8 mouse cellular contexts compared by ENCODE assay signal in the genomic region with DNA sequence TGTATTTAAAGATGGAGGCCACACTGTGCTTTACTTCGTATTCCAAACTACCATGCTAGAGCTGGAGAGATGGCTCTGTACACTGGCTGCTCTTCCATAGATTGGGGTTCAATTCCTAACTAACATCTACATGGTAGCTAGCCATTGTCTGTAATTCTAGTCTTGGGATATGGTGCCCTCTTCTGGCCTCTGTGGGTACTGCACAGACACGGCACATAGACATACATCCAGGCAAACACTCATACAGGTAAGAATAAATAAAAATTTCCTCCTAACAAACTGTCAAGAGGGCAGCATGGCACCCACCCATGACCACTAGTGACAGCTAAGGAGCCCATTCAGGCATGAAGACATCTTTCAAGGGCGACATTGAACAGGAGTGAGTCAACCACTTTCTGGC. TPM values are rescaled to one million over a fixed set of nuclear protein-coding genes. Genes with fewer than 3 reads are reported as not detected.
DNase-seq lines count a peak whose midpoint lies in the region; ATAC-seq and TF ChIP-seq lines count a peak whose summit lies in the region.

No protein-coding gene starts in this region.

- dilution Hi-C loops in CH12.LX (cut with MboI; ENCODE audit: extremely low pct_ligation_motif_present, extremely low pct_unique_long_range_greater_than_20kb, low sequenced_read_pairs) = no loop called here

- intact Hi-C loops in heart, postnatal 36 days (cut with DNase I) = loop anchor here (1.0 to 10.0 kb wide), 3 partner anchors 68 to 206 kb away; no protein-coding TSS in a partner anchor

- DNase-seq in CH12.LX (ENCODE audit: extremely low read depth) = peak; percentile 62
- peak; percentile 77 to 78 for DNase-seq in adrenal gland, postnatal 36 days
- DNase-seq in embryonic facial prominence, embryonic 11.5 days (ENCODE audit: low spot score) = peak; percentile 79
- DNase-seq in heart, postnatal 36 days = peak; percentile 80 to 89
- DNase-seq in kidney, postnatal 4 days = peak; percentile 88
- DNase-seq in liver, postnatal 0 days = peak; percentile 84
- peak; percentile 42 to 74 for DNase-seq in thymus, postnatal 10 days (ENCODE audit: low spot score in 2 of 2)

- no peak overlapping the region for H3K27ac ChIP-seq in CH12.LX (ENCODE audit: insufficient read depth, low read depth)
- H3K27ac ChIP-seq in embryonic facial prominence, embryonic 11.5 days (replicated peaks; ENCODE audit: low read depth, low read length) = no peak overlapping the region
- H3K27ac ChIP-seq in liver, postnatal 0 days (ENCODE audit: low read depth) = no peak overlapping the region
- H3K27ac ChIP-seq in neural tube, embryonic 14.5 days (ENCODE audit: low read depth, low read length) = no peak overlapping the region

- peak; percentile 82 for TF ChIP-seq RAD21 in CH12.LX (IDR thresholded peaks at IDR 0.05; ENCODE audit: low read depth, low read length)

- peak; percentile 14 for ATAC-seq in embryonic facial prominence, embryonic 11.5 days (replicated peaks; ENCODE audit: insufficient number of reproducible peaks, low FRiP score, low TSS enrichment, low read depth)
- peak; percentile 48; the same call in 1 of the 2 replicates for ATAC-seq in liver, postnatal 0 days
- peak; percentile 47; the same call in 1 of the 2 replicates for ATAC-seq in neural tube, embryonic 14.5 days (ENCODE audit: low read depth)

- no peak overlapping the region for H3K4me3 ChIP-seq in CH12.LX (replicated peaks in 1 of 3; ENCODE audit: low read depth in 2 of 3, low read length in 2 of 3, poor library complexity in 1 of 3)
- no peak overlapping the region for H3K4me3 ChIP-seq in embryonic facial prominence, embryonic 11.5 days (ENCODE audit: low read depth, low read length)
- H3K4me3 ChIP-seq in liver, postnatal 0 days (ENCODE audit: low read depth, low read length) = no peak overlapping the region
- no peak overlapping the region for H3K4me3 ChIP-seq in neural tube, embryonic 14.5 days (ENCODE audit: low read depth, low read length)

- TF ChIP-seq EP300 in CH12.LX (IDR thresholded peaks at IDR 0.05; ENCODE audit: low read length) = no peak
- TF ChIP-seq EP300 in liver, postnatal 0 days (IDR thresholded peaks at IDR 0.05; ENCODE audit: low read depth) = no peak

- H3K4me1 ChIP-seq in CH12.LX (ENCODE audit: control insufficient read depth in 1 of 2, insufficient read depth in 2 of 2) = peaks cover 5% of the 10 kb centered on the region in 2 experiments
- H3K4me1 ChIP-seq in embryonic facial prominence, embryonic 11.5 days (ENCODE audit: control insufficient read depth, insufficient read depth, low read length) = no peaks in the 10 kb centered on the region
- H3K4me1 ChIP-seq in liver, postnatal 0 days (ENCODE audit: insufficient read depth) = no peaks in the 10 kb centered on the region
- no peaks in the 10 kb centered on the region for H3K4me1 ChIP-seq in neural tube, embryonic 14.5 days (ENCODE audit: control insufficient read depth, insufficient read depth, low read length)

- WGBS in embryonic facial prominence, embryonic 11.5 days = 19% methylated on average over 3 of the region's 3 CpGs
- 14% methylated on average over 3 of the region's 3 CpGs for WGBS in liver, postnatal 0 days (ENCODE audit: insufficient replicate concordance)
- WGBS in neural tube, embryonic 14.5 days = 26% methylated on average over 3 of the region's 3 CpGs

- peaks cover 2% of the 10 kb centered on the region; the same call in 1 of the 2 replicates for H3K79me2 ChIP-seq in CH12.LX (replicated peaks; ENCODE audit: control insufficient read depth, extremely low read depth, insufficient read depth, poor library complexity, severe bottlenecking)

- H3K27me3 ChIP-seq in CH12.LX (replicated peaks) = no peaks in the 10 kb centered on the region
- no peaks in the 10 kb centered on the region for H3K27me3 ChIP-seq in embryonic facial prominence, embryonic 11.5 days (ENCODE audit: control insufficient read depth, insufficient read depth, low read length)
- H3K27me3 ChIP-seq in liver, postnatal 0 days (ENCODE audit: insufficient read depth, low read length) = no peaks in the 10 kb centered on the region
- H3K27me3 ChIP-seq in neural tube, embryonic 14.5 days (ENCODE audit: control insufficient read depth, insufficient read depth, low read length) = no peaks in the 10 kb centered on the region

- peaks cover 62 to 92% of the 10 kb centered on the region in 2 experiments for H3K36me3 ChIP-seq in CH12.LX (replicated peaks in 1 of 2; ENCODE audit: control insufficient read depth in 1 of 2, insufficient read depth in 1 of 2, low read length in 1 of 2)
- H3K36me3 ChIP-seq in embryonic facial prominence, embryonic 11.5 days (replicated peaks; ENCODE audit: control insufficient read depth, insufficient read depth, low read depth, low read length) = no peaks in the 10 kb centered on the region; the same call in 1 of the 2 replicates
- peaks cover 23% of the 10 kb centered on the region for H3K36me3 ChIP-seq in liver, postnatal 0 days (replicated peaks; ENCODE audit: insufficient read depth, low read length)
- peaks cover 43% of the 10 kb centered on the region for H3K36me3 ChIP-seq in neural tube, embryonic 14.5 days (ENCODE audit: control insufficient read depth, insufficient read depth, low read length)

- H3K9me3 ChIP-seq in CH12.LX (replicated peaks; ENCODE audit: low read length) = no peaks in the 10 kb centered on the region
- H3K9me3 ChIP-seq in embryonic facial prominence, embryonic 11.5 days (replicated peaks; ENCODE audit: control insufficient read depth, low read length) = no peaks in the 10 kb centered on the region
- H3K9me3 ChIP-seq in liver, postnatal 0 days (ENCODE audit: low read length) = no peaks in the 10 kb centered on the region
- no peaks in the 10 kb centered on the region for H3K9me3 ChIP-seq in neural tube, embryonic 14.5 days (ENCODE audit: control insufficient read depth, low read length)

- TF ChIP-seq POLR2A in CH12.LX (IDR thresholded peaks at IDR 0.05; ENCODE audit: low read depth, low read length) = no peak

- no peak overlapping the region for H3K4me2 ChIP-seq in CH12.LX (ENCODE audit: insufficient read depth, low read depth, poor library complexity, severe bottlenecking)
- H3K4me2 ChIP-seq in embryonic facial prominence, embryonic 11.5 days (ENCODE audit: low read depth, low read length) = no peak overlapping the region
- no peak overlapping the region for H3K4me2 ChIP-seq in liver, postnatal 0 days (ENCODE audit: low read depth, low read length)
- no peak overlapping the region for H3K4me2 ChIP-seq in neural tube, embryonic 14.5 days (ENCODE audit: low read depth, low read length)

- H3K9ac ChIP-seq in CH12.LX (ENCODE audit: insufficient read depth, low read depth) = no peak overlapping the region
- no peak overlapping the region for H3K9ac ChIP-seq in embryonic facial prominence, embryonic 11.5 days (replicated peaks; ENCODE audit: low read length)
- no peak overlapping the region for H3K9ac ChIP-seq in liver, postnatal 0 days (replicated peaks)
- no peak overlapping the region for H3K9ac ChIP-seq in neural tube, embryonic 14.5 days (replicated peaks; ENCODE audit: low read depth, low read length)

- TF ChIP-seq CTCF in CH12.LX (conservative IDR thresholded peaks at IDR 0.05 in 1 of 2, IDR thresholded peaks at IDR 0.05 in 1 of 2; ENCODE audit: low read depth in 2 of 2, low read length in 2 of 2) = peak; percentile 89 to 95
- peak; percentile 96 for TF ChIP-seq CTCF in liver, postnatal 0 days (IDR thresholded peaks at IDR 0.05; ENCODE audit: low read depth)

- in situ Hi-C loops in CH12.LX (cut with MboI; ENCODE audit: low pct_ligation_motif_present, low pct_unique_long_range_greater_than_20kb, low sequenced_read_pairs) = loop anchor here (5.0 kb wide), 1 partner anchor 49 kb away; a partner anchor contains a TSS

RNA-seq across cellular contexts. Expression of a gene that starts 12.0 kb away (rescaled TPM):
- 0.13 TPM in 2 replicates for total RNA-seq in CH12.LX (2012; rRNA removed)
- not detected in 2 replicates for total RNA-seq in CH12.LX (2014; rRNA removed)
- polyA plus RNA-seq in CH12.LX (2012; ENCODE audit: insufficient read length, low read depth) = 1.1 and 1.3 TPM in 2 replicates
- 1 to 10 TPM; 1.1 to 2.4 TPM for total RNA-seq in adrenal gland, postnatal 36 days (2021)
- 1.6 and 2.0 TPM in 2 replicates for polyA plus RNA-seq in embryonic facial prominence, embryonic 11.5 days (2014; fragmentation: Nextera tagmentation; extraction: Ambion mirVana)
- total RNA-seq in heart, postnatal 36 days (2021) = 1 to 10 TPM; 1.4 TPM
- polyA plus RNA-seq in liver, postnatal 0 days (2015; fragmentation: Nextera tagmentation; extraction: Ambion mirVana) = 0.42 and 0.45 TPM in 2 replicates
- polyA plus RNA-seq in neural tube, embryonic 14.5 days (2014; fragmentation: Nextera tagmentation; extraction: Ambion mirVana) = 10.8 and 13.5 TPM in 2 replicates

RNA-seq across cellular contexts. Expression of a gene that starts 13.6 kb away (rescaled TPM):
- total RNA-seq in CH12.LX (2012; rRNA removed) = 16.8 and 17.9 TPM in 2 replicates
- total RNA-seq in CH12.LX (2014; rRNA removed) = 5.3 and 8.0 TPM in 2 replicates
- 45.1 and 45.3 TPM in 2 replicates for polyA plus RNA-seq in CH12.LX (2012; ENCODE audit: insufficient read length, low read depth)
- 10 to 100 TPM; 23.8 to 28.6 TPM for total RNA-seq in adrenal gland, postnatal 36 days (2021)
- 26.9 and 28.1 TPM in 2 replicates for polyA plus RNA-seq in embryonic facial prominence, embryonic 11.5 days (2014; fragmentation: Nextera tagmentation; extraction: Ambion mirVana)
- total RNA-seq in heart, postnatal 36 days (2021) = 10 to 100 TPM; 16.7 to 17.9 TPM
- polyA plus RNA-seq in liver, postnatal 0 days (2015; fragmentation: Nextera tagmentation; extraction: Ambion mirVana) = 5.6 and 7.7 TPM in 2 replicates
- 42.9 and 45.9 TPM in 2 replicates for polyA plus RNA-seq in neural tube, embryonic 14.5 days (2014; fragmentation: Nextera tagmentation; extraction: Ambion mirVana)

RNA-seq across cellular contexts. Expression of a gene that starts 27.4 kb away (rescaled TPM):
- total RNA-seq in CH12.LX (2012; rRNA removed) (265 and 319 TPM in 2 replicates), CH12.LX (2014; rRNA removed) (190 and 198 TPM in 2 replicates)
- polyA plus RNA-seq in CH12.LX (2012; ENCODE audit: insufficient read length, low read depth) = 304 and 366 TPM in 2 replicates
- total RNA-seq in adrenal gland, postnatal 36 days (2021) = 100 to 1,000 TPM; 222 to 269 TPM
- 612 and 615 TPM in 2 replicates for polyA plus RNA-seq in embryonic facial prominence, embryonic 11.5 days (2014; fragmentation: Nextera tagmentation; extraction: Ambion mirVana)
- 100 to 1,000 TPM; 320 to 392 TPM for total RNA-seq in heart, postnatal 36 days (2021)
- 79.9 and 80.2 TPM in 2 replicates for polyA plus RNA-seq in liver, postnatal 0 days (2015; fragmentation: Nextera tagmentation; extraction: Ambion mirVana)
- 277 and 319 TPM in 2 replicates for polyA plus RNA-seq in neural tube, embryonic 14.5 days (2014; fragmentation: Nextera tagmentation; extraction: Ambion mirVana)

RNA-seq across cellular contexts. Expression of a gene that starts 35.8 kb away (rescaled TPM):
- total RNA-seq in CH12.LX (2012; rRNA removed) (not detected in 2 replicates), CH12.LX (2014; rRNA removed) (not detected in 2 replicates)
- polyA plus RNA-seq in CH12.LX (2012; ENCODE audit: insufficient read length, low read depth) = not detected in 2 replicates
- total RNA-seq in adrenal gland, postnatal 36 days (2021) = not detected
- not detected in 2 replicates for polyA plus RNA-seq in embryonic facial prominence, embryonic 11.5 days (2014; fragmentation: Nextera tagmentation; extraction: Ambion mirVana)
- not detected for total RNA-seq in heart, postnatal 36 days (2021)
- polyA plus RNA-seq in liver, postnatal 0 days (2015; fragmentation: Nextera tagmentation; extraction: Ambion mirVana) = not detected in 2 replicates
- polyA plus RNA-seq in neural tube, embryonic 14.5 days (2014; fragmentation: Nextera tagmentation; extraction: Ambion mirVana) = not detected in 2 replicates

RNA-seq across cellular contexts. Expression of a gene that starts 35.9 kb away (rescaled TPM):
- total RNA-seq in CH12.LX (2012; rRNA removed) (0.13 TPM in 1 of 2 replicates, not detected in the other), CH12.LX (2014; rRNA removed) (not detected in 2 replicates)
- not detected in 2 replicates for polyA plus RNA-seq in CH12.LX (2012; ENCODE audit: insufficient read length, low read depth)
- not detected for total RNA-seq in adrenal gland, postnatal 36 days (2021)
- 0.31 and 0.36 TPM in 2 replicates for polyA plus RNA-seq in embryonic facial prominence, embryonic 11.5 days (2014; fragmentation: Nextera tagmentation; extraction: Ambion mirVana)
- total RNA-seq in heart, postnatal 36 days (2021) = not detected
- not detected in 2 replicates for polyA plus RNA-seq in liver, postnatal 0 days (2015; fragmentation: Nextera tagmentation; extraction: Ambion mirVana)
- 0.19 and 0.66 TPM in 2 replicates for polyA plus RNA-seq in neural tube, embryonic 14.5 days (2014; fragmentation: Nextera tagmentation; extraction: Ambion mirVana)
